Mouse (Mus musculus) retina, postnatal 7 days (tissue): ENCODE results near the gene Cfap65.

ENCODE experiments used
- DNase-seq: peaks from one replicate; pipeline ENCODE4 v3.0.0-alpha.2; 2012; ENCODE audit warnings: low read depth, low spot score

Gene Cfap65

DNA sequence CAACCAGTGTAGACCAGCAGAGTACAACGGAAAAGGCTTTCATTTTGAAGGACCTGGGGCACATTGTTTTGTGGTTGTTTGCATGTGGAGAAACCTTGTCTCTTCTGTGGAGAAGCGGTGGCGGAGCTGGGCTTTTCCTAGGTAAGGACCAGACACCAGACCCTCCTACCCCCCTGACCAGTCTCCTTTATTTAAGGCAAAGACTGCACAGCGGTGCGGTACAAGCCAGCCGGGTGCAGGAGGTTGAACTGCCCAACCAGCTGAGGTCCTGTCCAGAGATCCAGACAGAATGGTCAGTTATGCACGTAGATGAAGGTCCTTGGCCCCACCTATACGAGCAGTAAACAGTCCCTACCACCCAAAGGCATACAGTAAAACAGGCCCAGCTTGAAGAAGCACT lies 52.6 kb downstream of the Cfap65 start:
- DNase-seq: no peak

GRCm38 (mm10) chr1:74882055-74882734 lies 53.2 kb downstream of the Cfap65 start:
- DNase-seq: no peak

GRCm38 (mm10) chr1:74880785-74881360 lies 54.5 kb downstream of the Cfap65 start:
- peak; percentile 76 for DNase-seq

GRCm38 (mm10) chr1:74877199-74877598 lies 58.2 kb downstream of the Cfap65 start:
- no peak for DNase-seq

GRCm38 (mm10) chr1:74872218-74872617 lies 63.2 kb downstream of the Cfap65 start:
- DNase-seq: no peak

GRCm38 (mm10) chr1:74861783-74862182 lies 73.6 kb downstream of the Cfap65 start:
- DNase-seq: no peak

GRCm38 (mm10) chr1:74859223-74859984 lies 76.0 kb downstream of the Cfap65 start:
- no peak for DNase-seq

- no peak for DNase-seq
Measured at GRCm38 (mm10) chr1:74858805-74859204, 76.6 kb downstream of the Cfap65 start.

DNA sequence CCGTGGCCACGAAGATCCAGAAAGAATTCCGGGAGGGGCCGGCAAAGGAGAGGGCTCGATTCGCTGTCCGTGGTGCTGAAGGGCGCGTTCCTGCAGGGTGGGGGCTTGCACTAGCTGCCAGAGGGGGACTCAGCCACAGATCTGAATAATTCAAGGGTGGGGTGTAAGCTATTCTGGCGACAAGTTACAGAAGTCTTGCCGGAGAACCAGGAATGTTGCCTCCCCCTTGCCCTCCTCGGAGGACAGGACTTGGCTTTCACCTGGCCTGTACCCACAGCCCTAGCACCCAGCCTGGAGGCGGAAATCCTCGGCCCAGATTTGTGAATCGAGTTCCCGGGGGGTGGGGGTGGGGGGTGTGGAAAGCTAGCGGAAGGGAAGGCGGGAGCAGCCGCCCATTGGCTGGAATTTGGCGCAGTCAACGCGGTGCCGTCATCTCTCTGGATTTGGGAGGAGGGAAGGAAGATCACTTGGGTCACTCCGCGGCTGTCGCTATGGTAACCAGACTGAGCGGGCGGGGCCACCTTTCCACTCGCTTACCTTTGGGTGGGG lies 77.2 kb downstream of the Cfap65 start:
- DNase-seq: peak; percentile 81

- DNase-seq: no peak
Measured at GRCm38 (mm10) chr1:74857677-74858076, 77.7 kb downstream of the Cfap65 start.

DNA sequence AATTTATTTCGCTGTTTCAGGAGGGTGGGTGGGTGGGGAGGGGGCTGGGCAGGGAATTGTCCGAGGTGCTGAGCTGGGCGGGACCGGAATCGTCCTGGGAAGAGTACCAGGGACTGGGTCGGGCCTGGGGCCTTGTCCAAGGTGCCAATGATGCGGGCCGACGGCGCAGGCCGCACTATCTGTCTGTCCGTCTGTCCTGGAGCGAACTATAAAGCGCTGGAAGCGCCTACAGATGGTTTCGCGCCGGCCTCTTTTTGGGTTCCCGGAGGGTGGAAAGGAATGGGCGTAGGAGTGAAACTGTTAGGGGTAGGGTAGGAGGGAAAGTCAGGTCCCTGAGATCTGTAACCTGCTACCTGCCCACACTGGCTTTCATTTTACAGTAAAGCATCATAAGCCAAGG lies 78.2 kb downstream of the Cfap65 start:
- no peak for DNase-seq

- no peak for DNase-seq
Measured at GRCm38 (mm10) chr1:74856791-74857190, 78.6 kb downstream of the Cfap65 start.

DNA sequence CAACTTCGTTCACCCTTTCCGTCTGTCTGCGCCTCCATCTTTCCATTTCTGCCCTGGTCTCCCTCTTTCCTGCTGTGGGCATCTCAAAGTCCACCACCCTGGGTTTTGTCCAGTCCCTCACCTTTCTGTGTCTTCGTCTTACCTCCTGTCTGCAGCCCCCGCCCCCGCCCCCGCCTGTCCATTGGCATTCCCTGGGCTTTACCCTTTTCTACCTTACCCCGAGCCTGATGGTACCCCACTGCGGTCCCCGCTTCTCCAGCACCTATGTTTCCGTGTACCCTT lies 79.0 kb downstream of the Cfap65 start:
- DNase-seq: no peak

- DNase-seq: no peak
Measured at GRCm38 (mm10) chr1:74855651-74856438, 79.6 kb downstream of the Cfap65 start.

DNA sequence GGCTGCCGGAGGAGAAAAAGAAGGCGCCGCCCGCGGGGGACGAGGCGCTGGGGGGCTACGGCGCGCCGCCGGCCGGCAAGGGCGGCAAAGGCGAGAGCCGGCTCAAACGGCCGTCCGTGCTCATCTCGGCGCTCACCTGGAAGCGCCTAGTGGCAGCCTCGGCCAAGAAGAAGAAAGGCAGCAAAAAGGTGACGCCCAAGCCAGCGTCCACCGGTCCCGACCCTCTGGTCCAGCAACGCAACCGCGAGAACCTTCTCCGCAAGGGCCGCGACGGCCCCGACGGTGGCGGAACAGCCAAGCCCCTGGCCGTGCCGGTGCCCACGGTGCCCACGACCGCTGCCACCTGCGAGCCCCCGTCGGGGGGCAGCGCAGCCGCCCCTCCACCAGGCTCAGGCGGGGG lies 80.2 kb downstream of the Cfap65 start:
- DNase-seq: no peak

- DNase-seq: peak; percentile 97
Measured at GRCm38 (mm10) chr1:74854306-74855056, 80.9 kb downstream of the Cfap65 start, which contains the start of gene Cdk5r2. Gene Cdk5r2 (plus strand): TSS chr1:74854934.
